Mouse (Mus musculus) CH12F3 (cell line): ENCODE measurements at regions not wholly inside any gene's neighbourhood (a gene's known extent, or its start where the extent isn't known, plus 50 kb on each side); places are given as distances from the start of the nearest gene placed in this dataset.

ENCODE experiments used
- in situ Hi-C: fragments of 300-500 bp; cut with MboI; formaldehyde crosslinking; loops from 2 replicates; pipeline ENCODE4 v1.14.3; 2020; ENCODE audit warnings: low sequenced_read_pairs

DNA sequence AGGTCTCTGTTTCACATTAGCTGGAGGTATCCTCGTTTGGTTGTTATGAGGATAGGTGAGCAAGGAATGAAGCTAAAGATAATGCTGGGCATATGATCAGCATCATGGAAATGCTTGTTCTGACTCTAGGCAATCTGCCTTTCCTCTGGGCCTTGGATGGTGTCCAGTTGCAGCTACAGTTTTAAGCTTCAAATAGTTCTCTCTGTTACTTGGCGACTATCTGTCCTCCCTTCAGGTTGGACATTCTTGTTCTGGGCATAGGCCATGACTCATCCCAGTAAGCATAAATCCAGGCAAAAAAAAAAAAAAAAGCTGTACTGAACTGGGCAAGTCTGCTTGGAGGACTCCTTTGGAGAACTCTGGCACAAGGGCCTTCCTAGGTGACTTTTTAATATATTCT lies 776.9 kb downstream of the Kcnma1 start:
- in situ Hi-C loops, result no loop called here

DNA sequence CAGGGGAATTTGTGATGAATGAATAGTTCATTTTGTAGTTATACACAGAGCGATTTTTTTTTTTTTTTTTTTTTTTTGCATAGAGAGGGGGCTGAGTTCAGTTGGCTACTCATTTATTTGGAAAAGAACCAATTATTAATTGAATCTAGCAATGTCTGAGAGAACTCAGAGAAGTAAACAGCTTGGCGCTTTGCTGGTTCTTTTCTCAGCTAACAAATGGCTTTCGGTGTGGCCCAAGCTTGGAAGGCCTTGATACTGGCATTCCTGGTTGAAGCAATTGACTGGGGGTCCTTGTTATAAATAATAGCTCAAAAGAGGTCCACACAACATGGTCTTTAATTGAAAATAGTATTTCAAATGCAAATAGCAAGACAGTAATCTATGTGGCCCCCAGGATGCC lies 815.6 kb downstream of the Kcnma1 start:
- in situ Hi-C loops, result loop anchor here (25.0 kb wide), 1 partner anchor 89 kb away; no protein-coding TSS in a partner anchor

DNA sequence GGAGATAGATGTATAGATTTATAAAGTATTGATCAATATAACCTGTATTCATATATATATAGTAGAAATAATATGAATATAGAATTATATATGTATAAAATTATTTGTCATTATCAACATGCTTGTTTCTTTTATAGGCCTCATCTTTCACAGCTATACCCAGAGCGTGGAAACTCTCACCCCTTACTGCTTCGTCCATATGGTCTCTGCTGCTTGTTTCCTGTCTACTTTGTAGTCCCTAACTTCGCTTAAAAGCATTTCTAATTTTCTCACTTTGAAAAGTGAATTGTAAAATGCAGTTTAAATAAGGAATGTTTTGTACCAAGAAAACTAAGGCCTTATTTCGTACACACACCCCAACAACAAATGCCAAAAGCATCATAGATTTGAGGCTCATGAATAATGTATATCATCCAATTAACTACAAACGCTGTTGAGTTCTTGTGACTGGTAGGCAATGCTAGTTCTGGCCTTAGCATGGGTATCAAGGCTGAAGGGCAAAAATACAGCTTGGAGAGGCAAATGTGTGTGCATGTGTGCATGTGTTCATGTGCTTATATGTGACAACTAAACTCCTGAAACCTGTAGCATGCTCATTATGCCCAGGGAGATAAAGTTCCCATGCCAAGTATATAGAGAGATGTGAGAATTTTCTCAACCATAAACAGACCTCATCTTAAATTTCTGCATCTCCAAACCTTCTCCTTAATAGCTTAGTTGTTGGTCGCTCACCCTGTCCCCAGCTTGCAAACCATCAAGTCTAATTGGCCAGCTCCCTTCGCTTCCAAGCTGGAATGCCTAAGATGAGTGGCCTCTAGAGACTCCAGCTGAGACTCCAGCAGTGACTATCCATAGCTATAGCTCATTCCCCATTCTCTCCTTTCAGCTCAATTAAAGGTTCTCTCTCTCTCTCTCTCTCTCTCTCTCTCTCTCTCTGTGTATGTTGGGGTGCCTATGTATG lies 819.4 kb downstream of the Kcnma1 start:
- in situ Hi-C loops, result loop anchor here (25.0 kb wide), 1 partner anchor 92 kb away; no protein-coding TSS in a partner anchor

DNA sequence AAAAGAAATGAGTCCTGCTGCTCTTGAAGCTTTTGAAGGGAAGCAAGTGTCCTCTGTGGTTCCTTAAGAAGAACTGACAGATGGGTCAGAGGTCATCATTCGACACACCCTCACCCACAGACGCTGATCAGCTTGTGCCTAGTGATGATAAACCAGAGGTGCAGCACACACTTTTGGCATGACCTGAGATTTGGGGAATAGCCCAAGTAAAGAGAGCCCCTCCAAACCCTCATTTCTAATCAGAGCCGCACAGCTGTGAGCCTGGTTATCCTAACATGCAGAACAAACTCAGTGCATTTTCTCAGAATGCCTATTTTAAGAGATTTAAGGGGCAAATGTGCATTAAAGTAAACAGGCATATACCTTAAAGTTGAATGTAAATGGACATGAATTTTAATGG lies 821.7 kb downstream of the Kcnma1 start:
- in situ Hi-C loops, result loop anchor here (25.0 kb wide), 1 partner anchor 95 kb away; no protein-coding TSS in a partner anchor

- in situ Hi-C loops, result loop anchor here (25.0 kb wide), 1 partner anchor 102 kb away; no protein-coding TSS in a partner anchor
Measured at GRCm38 (mm10) chr14:23185359-23185758, 828.9 kb downstream of the Kcnma1 start.

DNA sequence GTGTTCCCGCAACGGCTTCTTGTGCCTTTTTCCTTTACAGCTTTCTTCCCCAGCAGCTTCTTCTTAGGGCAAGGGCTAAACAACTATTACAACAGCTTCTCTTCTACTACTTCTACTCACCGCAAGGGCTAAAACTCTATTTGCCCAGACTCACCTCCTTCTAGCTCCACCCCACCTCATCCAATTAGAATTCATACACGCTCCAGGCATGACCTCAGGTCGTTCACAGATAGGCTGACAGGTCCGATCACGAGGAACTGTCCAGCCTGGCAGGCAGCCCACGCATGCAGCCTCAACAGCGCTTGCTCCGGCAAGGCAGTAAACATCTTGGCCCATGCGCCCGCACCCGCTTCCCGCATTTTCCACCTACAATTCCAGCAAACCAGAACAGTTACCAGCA lies 844.9 kb downstream of the Kcnma1 start:
- in situ Hi-C loops, result no loop called here

DNA sequence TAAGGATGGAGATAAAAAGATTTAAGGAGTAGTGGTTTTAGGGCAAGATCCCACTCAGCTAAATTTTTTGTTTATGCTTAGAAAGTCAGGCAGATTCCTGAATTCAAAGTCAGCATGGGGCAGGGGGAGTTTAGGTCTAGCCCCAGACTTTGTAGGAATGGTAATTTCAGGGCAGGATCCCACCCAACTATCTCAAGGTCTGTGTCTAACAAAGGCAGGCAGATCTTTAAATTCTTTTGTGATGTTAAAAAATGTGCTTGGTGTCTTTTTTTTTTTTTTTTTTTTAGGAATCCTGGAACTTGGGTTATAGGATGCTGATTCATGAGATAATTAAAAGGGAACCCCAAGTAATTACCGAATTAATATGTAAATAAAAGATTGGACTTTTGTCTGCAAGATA lies 853.7 kb downstream of the Kcnma1 start:
- in situ Hi-C loops, result no loop called here

GRCm38 (mm10) chr14:23150431-23150830 lies 863.9 kb downstream of the Kcnma1 start:
- in situ Hi-C loops, result no loop called here

DNA sequence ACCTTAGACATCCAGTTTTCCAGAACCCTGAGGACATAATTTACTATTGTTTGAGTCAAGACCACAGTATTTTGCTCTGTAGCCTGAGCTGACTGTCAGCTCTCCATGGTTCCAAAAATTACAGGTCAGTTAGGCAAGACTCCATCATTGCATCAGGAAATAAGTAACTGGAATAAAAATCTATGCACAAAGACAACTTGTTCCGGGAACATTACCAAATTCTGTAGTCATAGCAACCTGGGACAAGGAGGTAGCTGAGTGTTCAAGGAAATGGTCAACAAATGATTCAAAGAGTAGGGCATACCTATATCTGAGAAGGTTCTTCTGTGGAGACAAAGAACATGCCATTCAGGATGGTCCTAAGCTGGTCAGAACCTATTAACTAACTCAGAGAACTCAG lies 867.3 kb downstream of the Kcnma1 start:
- in situ Hi-C loops, result no loop called here

DNA sequence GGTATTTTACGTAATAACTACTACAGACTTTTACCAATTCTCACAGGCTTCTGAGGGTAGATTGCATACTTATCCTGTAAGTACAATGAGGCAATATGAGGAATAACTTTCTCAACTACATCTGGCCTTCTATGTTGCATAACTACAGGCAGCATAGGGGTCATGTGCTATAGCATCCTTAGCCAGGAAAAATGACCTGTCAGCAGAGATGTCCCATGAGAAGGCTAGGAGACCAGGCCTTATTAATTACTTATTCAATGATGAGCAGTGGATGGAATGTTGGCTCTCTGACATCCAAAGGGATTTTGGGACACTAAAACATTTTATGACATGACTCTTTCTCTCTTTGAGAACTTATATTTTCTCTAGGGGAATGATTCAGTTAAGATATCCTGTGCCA lies 873.9 kb downstream of the Kcnma1 start:
- in situ Hi-C loops, result no loop called here

DNA sequence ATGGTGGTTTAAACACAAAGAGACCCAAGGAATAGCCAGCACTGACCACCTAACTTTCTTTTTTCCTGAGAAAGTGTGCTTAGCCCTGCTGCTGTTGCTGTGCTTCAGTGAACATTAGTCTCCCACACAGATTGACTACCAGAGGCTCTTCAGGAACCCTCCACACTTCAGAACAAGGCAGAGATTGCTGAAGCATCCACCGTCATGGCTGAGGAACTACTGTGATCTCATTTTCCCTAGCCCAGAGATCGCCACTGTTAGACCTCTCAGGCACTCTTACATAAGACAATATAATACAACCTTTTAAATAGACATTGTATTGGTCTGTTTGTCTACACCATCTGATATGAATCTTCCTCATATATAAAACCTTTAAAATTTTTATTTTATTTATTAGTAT lies 879.6 kb downstream of the Kcnma1 start:
- in situ Hi-C loops, result no loop called here

DNA sequence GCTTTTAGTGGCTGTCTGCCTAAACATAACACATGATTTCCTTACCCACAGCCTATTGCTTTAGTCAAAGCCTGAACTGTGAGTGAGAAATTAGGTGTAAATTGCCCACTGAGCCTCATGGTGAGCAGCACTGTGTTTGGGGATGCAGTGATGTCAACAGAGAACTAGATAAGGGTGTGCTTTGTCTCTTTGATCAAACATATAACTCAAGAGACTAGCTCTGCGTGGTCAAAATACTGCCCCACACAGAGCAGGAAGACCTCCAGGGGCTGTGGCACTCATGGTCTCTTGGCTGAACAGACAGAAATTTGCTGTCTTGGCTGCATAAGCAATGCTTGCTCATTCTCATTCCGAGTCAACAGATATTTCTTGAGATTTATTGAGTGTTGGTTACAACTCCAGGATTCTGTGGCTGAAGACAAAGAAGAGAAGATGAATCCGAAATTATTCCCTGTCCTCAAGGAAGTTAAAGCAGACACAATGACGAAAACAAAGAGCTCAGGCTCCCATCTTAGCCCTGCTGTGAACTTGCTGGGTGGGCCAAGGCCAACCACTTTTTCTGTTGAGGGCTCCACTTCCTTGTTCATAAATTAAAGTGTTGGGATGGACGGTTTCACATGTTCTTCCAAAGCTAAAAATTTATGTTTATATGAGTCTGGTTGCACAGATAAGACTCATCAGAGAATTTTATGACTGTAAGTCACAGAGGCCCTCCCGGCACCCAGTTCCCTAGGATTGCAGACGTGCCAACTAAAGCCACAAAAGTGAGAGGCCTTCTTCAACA lies 882.4 kb downstream of the Kcnma1 start:
- in situ Hi-C loops, result no loop called here

GRCm38 (mm10) chr14:23115889-23116510 lies 898.3 kb downstream of the Kcnma1 start:
- in situ Hi-C loops, result no loop called here

- in situ Hi-C loops, result no loop called here
Measured at GRCm38 (mm10) chr14:23114910-23115309, 899.4 kb downstream of the Kcnma1 start.

- in situ Hi-C loops, result no loop called here
Measured at GRCm38 (mm10) chr14:23114456-23114855, 899.8 kb downstream of the Kcnma1 start.

DNA sequence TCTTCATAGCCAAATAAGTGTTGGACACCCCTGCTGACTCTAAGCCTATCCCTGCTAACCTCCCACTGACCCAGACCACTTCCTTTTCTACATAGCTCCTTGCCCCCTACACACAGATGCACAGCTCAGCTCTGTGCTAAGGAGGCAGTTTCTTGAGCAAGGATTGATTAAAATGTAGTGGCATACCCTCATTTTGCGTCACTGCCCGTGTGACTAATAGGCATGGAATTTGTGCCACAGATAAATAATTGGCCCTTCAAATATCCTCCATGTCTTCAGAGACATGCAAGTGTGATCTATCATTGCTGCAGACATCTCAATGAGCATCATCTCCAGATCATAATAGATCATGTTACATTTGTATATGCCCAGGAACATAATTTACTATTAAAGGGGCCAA lies 901.9 kb downstream of the Kcnma1 start:
- in situ Hi-C loops, result no loop called here

DNA sequence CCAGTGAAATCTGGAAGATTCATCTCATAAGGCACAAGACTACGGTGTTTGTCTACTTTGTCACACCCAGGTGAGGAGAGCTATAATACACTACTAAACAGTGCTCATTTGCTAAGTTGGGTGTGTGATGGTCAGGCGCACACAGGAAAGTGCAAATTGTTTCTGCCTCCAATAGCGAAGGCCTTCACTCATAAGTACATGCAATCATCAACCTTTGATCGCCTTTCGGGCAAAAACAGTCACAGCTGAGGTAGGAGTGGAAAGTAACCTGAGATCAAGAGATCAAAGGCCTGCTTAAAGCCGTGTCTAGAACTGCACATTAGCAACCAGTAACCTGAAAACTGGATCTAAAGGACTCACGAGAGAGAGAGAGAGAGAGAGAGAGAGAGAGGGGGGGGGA lies 905.7 kb downstream of the Kcnma1 start:
- in situ Hi-C loops, result no loop called here

- in situ Hi-C loops, result no loop called here
Measured at GRCm38 (mm10) chr14:23107466-23107865, 906.8 kb downstream of the Kcnma1 start.
